Mouse (Mus musculus): ENCODE data around the gene Chac1.

The Chac1 gene

DNA sequence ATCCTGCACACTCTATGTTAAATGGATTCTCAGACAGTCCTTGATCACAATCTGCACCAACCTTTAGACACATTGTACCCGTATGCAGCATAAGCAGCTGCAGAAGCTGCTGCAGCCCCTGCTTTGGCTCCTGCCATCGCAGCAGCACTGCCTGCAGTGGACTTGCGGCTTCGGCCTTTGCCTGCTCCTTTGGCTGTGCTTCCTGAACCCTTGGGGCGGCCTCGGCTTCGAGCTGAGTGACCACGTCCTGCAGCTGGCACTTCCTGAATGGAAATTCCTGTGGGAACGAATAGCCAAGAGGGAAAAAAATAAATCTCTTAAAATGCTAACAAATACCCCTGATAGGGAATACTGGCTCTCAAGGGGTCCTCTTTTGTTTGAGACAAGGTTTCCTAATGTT is 26.3 kb downstream of the Chac1 start:
- DNase-seq (ENCODE audit: low spot score) = no peak

DNA sequence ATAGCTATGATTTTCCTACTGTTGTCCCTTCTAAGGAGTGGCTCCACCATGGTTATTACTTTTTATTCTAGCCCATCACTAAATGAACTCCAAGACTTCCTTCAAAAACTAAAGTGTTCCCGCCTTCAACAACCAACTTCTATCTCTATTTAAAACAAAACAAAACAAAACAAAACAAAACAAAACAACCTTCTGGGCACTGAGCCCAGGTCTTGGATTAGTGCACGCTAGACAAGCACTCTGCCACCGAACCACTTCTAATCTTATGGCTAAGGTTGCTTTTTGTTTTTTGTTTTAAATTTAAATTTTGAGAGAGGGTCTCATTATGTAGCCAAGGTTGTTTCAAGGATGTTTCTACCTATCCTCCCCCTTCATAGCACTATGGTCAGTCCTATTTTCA is 26.8 kb downstream of the Chac1 start:
- DNase-seq (ENCODE audit: low spot score) = no peak

DNA sequence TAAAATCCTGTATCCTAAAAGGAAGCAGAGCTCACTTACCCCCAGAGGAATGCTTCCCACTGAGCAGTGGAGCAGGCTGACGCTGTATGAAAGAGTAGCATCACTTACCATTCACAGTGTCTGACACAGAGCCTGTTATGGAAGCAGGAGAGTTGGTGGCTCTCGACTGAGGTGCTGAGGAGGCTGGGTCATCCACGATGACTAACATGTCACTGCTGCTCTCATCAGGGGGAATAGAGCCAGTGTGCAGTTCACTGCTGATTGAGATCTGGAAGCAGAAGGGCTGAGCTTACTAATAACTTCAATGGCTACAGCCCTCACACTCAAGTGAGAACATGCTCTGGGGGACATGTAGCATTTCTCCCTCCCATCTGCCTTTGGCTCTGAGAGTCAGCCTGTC is 28.4 kb downstream of the Chac1 start:
- DNase-seq (ENCODE audit: low spot score) = no peak

DNA sequence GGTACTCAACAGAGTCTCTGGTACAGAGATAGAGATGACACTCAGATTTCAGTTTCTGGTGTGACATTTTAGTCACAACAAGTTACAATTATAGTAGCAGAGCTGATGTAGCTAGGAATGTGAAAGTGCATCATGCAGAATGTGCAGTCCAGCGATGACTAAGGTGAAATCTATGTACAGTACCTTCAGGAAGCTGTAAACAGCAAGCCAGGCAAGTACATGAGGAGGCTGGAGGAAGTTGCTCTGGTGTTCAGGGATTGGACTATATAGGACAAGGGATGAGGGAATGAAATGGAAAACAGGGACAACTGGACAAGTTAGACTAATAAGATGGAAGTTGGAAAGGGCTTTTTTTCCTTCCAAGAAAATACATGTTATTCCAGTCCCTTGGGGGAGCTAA is 37.2 kb downstream of the Chac1 start:
- DNase-seq (ENCODE audit: low spot score) = no peak

DNA sequence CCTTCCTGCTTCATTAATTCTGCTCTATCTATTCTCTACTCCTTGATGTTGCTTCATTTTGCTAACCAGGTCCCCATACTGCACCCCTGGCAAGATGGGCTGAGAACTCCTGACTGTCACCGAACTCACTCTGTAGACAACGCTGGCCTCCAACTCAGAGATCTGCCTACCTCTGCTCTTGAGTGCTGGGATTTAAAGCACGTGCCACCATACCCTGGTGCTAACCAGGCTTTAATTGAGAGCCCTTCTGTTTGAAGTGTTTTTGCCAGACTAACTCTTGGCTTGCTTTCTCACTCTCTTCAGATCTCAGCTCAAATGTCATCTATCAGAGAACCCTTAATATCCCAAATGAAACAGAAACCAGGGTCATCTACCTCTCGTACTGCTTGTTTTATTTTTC is 39.0 kb downstream of the Chac1 start:
- no peak for DNase-seq (ENCODE audit: low spot score)

DNA sequence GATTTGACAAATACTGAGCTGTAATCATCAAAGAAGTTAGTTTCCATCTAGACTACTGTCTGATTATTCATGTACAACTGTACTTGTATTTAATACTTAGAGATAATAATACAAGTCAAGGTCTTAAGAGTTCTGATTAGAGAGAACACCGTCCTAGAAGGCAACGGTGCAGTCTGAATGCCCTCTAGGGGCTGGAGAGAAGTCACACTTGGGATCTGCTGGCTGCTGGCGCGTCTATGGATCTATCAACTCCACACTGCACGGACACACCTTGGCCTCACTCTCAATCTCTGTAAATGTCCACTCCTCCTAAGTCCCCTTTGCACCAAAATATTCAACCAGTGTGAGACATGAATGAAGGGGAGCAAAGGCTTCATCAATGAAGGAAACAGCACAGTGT is 47.2 kb downstream of the Chac1 start:
- no peak for DNase-seq (ENCODE audit: low spot score)

DNA sequence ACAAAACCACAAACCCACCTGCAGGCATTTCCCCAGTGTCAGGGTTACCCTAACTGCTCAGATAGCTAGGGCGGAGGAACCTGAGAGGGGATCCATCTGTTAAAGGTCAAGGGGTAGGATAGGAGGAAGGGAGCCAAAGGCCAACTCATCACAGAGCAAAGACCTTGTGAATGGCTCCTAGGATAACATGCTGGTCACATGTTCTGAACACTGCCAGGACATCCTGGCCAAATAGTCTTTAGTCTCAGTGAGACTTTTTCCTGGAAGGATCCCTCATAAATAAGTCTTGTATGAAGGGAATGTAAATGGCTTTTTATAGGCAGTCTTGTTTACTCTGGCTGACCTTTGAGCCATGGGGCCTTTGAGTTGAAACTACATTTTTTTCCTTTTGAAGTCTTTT is 47.6 kb downstream of the Chac1 start:
- DNase-seq (ENCODE audit: low spot score) = no peak

DNA sequence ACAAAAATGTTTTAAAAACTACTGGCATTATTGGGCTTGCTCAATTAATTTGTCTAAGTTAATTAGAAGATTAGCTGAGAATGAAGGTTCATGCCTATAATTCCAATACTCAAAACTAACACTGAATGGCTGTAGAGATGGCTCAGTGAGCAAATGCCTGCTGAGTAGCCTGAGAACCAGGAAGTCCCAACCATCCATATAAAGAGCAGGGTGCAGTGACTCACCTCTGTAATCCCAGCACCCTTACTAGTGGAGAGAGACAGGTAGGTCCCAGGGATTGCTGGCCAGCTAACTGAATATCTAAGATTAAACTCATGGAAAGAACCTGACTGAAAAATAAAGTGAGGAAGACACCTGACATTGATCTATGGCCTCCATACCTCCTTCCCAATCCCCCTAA is 48.3 kb downstream of the Chac1 start:
- DNase-seq (ENCODE audit: low spot score) = no peak

Measured in layer of hippocampus, adult 9-10 months (tissue).